Mouse (Mus musculus) kidney, postnatal 0 days (tissue): ENCODE data around the gene AC109138.7. TPM values are rescaled to one million over a fixed set of nuclear protein-coding genes. Genes with fewer than 3 reads are reported as not detected.
A peak's percentile ranks its signal among the peaks of the same experiment; 100 is the strongest.

Experiments used
- ATAC-seq: fragments of 200-750 bp; cut with Nextera tagmentation; replicated peaks from 2 replicates; pipeline ENCODE4 v1.8.0; 2017; ENCODE audit warnings: low read depth, moderate number of reproducible peaks, moderate TSS enrichment, moderate library complexity; ENCODE audit not compliant: low FRiP score
- DNase-seq: peaks from one replicate; pipeline ENCODE4 v3.0.0-alpha.2; 2016; ENCODE audit warnings: low spot score
- H3K27ac ChIP-seq: fragments of 300-500 bp; sonication (generic); 2 replicates; pipeline ENCODE4 v1.5.1; 2014; ENCODE audit warnings: mild to moderate bottlenecking
- H3K27me3 ChIP-seq: fragments of 300-500 bp; sonication (generic); 2 replicates; pipeline ENCODE4 v1.6.1; 2014; ENCODE audit warnings: low read length, mixed read lengths; ENCODE audit not compliant: insufficient read depth
- H3K36me3 ChIP-seq: fragments of 300-500 bp; sonication (generic); 2 replicates; pipeline ENCODE4 v1.6.1; 2014; ENCODE audit warnings: low read length, mixed read lengths; ENCODE audit not compliant: insufficient read depth
- H3K4me1 ChIP-seq: fragments of 300-500 bp; sonication (generic); replicated peaks from 2 replicates; pipeline ENCODE4 v1.6.1; 2014; ENCODE audit warnings: antibody characterized with exemption, low read length, mixed read lengths; ENCODE audit not compliant: insufficient read depth
- H3K4me2 ChIP-seq: fragments of 300-500 bp; sonication (generic); 2 replicates; pipeline ENCODE4 v1.6.1; 2014; ENCODE audit warnings: mild to moderate bottlenecking, low read length, moderate library complexity, mixed read lengths
- H3K4me3 ChIP-seq: fragments of 300-500 bp; sonication (generic); replicated peaks from 2 replicates; pipeline ENCODE4 v1.5.1; 2014; ENCODE audit warnings: low read depth, low read length
- H3K9ac ChIP-seq: fragments of 300-500 bp; sonication (generic); 2 replicates; pipeline ENCODE4 v1.6.1; 2014; ENCODE audit warnings: low read depth, low read length
- H3K9me3 ChIP-seq: fragments of 300-500 bp; sonication (generic); replicated peaks from 2 replicates; pipeline ENCODE4 v1.6.1; 2016; ENCODE audit warnings: low read length, inconsistent platforms, mixed read lengths
- CTCF ChIP-seq: IDR thresholded peaks from 2 replicates; pipeline ENCODE4 v1.5.1; 2016; ENCODE audit warnings: antibody characterized with exemption, low read depth, mild to moderate bottlenecking, moderate library complexity
- WGBS: fragments of 180-500 bp; shearing (Covaris S2); extraction: QIAGEN DNeasy Blood & Tissue Kit; methylation state at CpG from one replicate; pipeline ENCODE4 v1.1.7; 2014; 5-methylcytosine and 5-hydroxymethylcytosine counted together
- polyA plus RNA-seq: library from polyadenylated mRNA; unstranded; fragments of >200 nt; fragmentation: Nextera tagmentation; extraction: Ambion mirVana; gene quantifications from 2 replicates; pipeline ENCODE4 v1.2.1, GENCODE M21; 2015

The AC109138.7 gene
- polyA plus RNA-seq, 1 experiment from 2014 or later, result not detected

- WGBS, result 59% methylated on average over 3 of the region's 3 CpGs
- no peak for TF ChIP-seq CTCF
- Histone ChIP-seq H3K4me3 (no peak overlapping the region), H3K27me3 (no peaks in the 10 kb centered on the region), H3K36me3 (peaks cover 32% of the 10 kb centered on the region), H3K4me1 (peaks cover 19% of the 10 kb centered on the region), H3K4me2 (no peak overlapping the region), H3K27ac (no peak overlapping the region), H3K9ac (no peak overlapping the region), H3K9me3 (no peaks in the 10 kb centered on the region)
- DNase-seq (no peak), ATAC-seq (no peak)
Measured at GRCm38 (mm10) chr19:4197180-4197579, 17.0 kb upstream of the AC109138.7 start.

GRCm38 (mm10) chr19:4201291-4201909, 12.8 kb upstream of the AC109138.7 start, which contains the start of gene Rad9a:
TSS of gene Rad9a (minus strand) at chr19:4201662.
- under 1% methylated on average over 34 of the region's 34 CpGs for WGBS
- Histone ChIP-seq H3K4me2 (peak within 1 kb of the TSS; percentile 87), H3K4me1 (peaks cover 13% of the 10 kb centered on the region), H3K9me3 (no peaks in the 10 kb centered on the region), H3K36me3 (peaks cover 11% of the 10 kb centered on the region; the same call in 1 of the 2 replicates), H3K27ac (peak within 1 kb of the TSS; percentile 55), H3K4me3 (peak within 1 kb of the TSS; percentile 53), H3K27me3 (no peaks in the 10 kb centered on the region), H3K9ac (peak within 1 kb of the TSS; percentile 62)
- TF ChIP-seq CTCF, result no peak
- DNase-seq (peak; percentile 99), ATAC-seq (peak; percentile 82)

DNA sequence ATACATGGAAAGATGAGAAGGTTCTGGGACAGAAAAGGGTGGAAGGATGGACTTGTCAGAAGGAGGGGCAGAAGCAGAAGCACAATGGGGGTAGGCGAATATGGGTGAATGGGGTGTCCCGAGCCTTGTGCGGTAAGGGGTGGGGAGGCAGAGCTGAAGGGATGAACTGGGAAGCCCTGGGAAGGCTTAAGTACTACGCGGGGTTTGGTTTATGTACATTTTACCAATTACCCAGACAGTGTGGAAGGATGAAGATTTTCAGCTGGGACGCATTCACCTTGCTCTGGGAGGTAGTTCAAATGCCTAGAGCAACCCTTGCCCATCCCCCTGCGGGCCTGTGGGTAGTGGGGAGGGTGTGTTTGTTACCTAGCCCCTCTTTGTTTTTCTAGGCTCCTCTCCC, 12.0 kb upstream of the AC109138.7 start:
- 42% methylated on average over 7 of the region's 7 CpGs for WGBS
- Histone ChIP-seq H3K4me1 (peaks cover 9% of the 10 kb centered on the region), H3K27ac (no peak overlapping the region), H3K9me3 (no peaks in the 10 kb centered on the region), H3K36me3 (peaks cover 6% of the 10 kb centered on the region; the same call in 1 of the 2 replicates), H3K9ac (peak overlapping the region; percentile 62), H3K27me3 (no peaks in the 10 kb centered on the region), H3K4me3 (peak overlapping the region; percentile 53), H3K4me2 (peak overlapping the region; percentile 87)
- no peak for ATAC-seq
- no peak for DNase-seq
- TF ChIP-seq CTCF, result no peak

DNA sequence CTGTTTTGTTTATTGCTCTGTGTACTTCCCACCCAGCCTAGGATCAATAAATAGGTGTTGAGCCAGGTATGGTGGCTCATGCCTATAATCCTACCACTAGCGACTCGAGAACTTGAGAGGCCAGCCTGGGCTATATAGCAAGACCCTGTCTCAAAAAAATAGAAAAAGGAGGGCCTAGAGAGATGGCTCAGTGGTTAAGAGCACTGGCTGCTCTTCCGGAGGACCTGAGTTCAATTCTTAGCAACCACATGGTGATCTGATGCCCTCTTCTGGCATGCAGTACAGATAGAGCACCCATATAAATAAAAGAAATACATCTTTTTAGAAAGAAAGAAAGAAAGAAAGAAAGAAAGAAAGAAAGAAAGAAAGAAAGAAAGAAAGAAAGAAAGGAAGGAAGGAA, 11.0 kb upstream of the AC109138.7 start:
- H3K27ac ChIP-seq, result no peak overlapping the region
- no peaks in the 10 kb centered on the region for H3K27me3 ChIP-seq
- WGBS, result 60% methylated on average over 3 of the region's 3 CpGs
- DNase-seq (no peak), ATAC-seq (no peak)
- H3K9me3 ChIP-seq, result no peaks in the 10 kb centered on the region
- H3K4me1 ChIP-seq, result peaks cover 9% of the 10 kb centered on the region
- peak; percentile 32 for TF ChIP-seq CTCF
- peaks cover 6% of the 10 kb centered on the region; the same call in 1 of the 2 replicates for H3K36me3 ChIP-seq
- no peak overlapping the region for H3K9ac ChIP-seq
- no peak overlapping the region for H3K4me2 ChIP-seq
- no peak overlapping the region for H3K4me3 ChIP-seq

GRCm38 (mm10) chr19:4203604-4204326, 10.4 kb upstream of the AC109138.7 start:
- no peaks in the 10 kb centered on the region for H3K9me3 ChIP-seq
- no peak for TF ChIP-seq CTCF
- peaks cover 6% of the 10 kb centered on the region; the same call in 1 of the 2 replicates for H3K36me3 ChIP-seq
- DNase-seq (peak; percentile 11), ATAC-seq (no peak)
- peaks cover 9% of the 10 kb centered on the region for H3K4me1 ChIP-seq
- H3K27me3 ChIP-seq, result no peaks in the 10 kb centered on the region
- H3K4me3 ChIP-seq, result no peak overlapping the region
- H3K9ac ChIP-seq, result no peak overlapping the region
- WGBS, result 63% methylated on average over 13 of the region's 13 CpGs
- no peak overlapping the region for H3K4me2 ChIP-seq
- no peak overlapping the region for H3K27ac ChIP-seq

- Histone ChIP-seq H3K4me1 (peaks cover 9% of the 10 kb centered on the region), H3K4me2 (no peak overlapping the region), H3K36me3 (no peaks in the 10 kb centered on the region), H3K9ac (no peak overlapping the region), H3K4me3 (no peak overlapping the region), H3K9me3 (no peaks in the 10 kb centered on the region), H3K27ac (no peak overlapping the region), H3K27me3 (no peaks in the 10 kb centered on the region)
- 58% methylated on average over 4 of the region's 4 CpGs for WGBS
- DNase-seq (peak; percentile 12), ATAC-seq (no peak)
- peak; percentile 33; the same call in 1 of the 2 replicates for TF ChIP-seq CTCF
Measured at GRCm38 (mm10) chr19:4204889-4205288, 9.3 kb upstream of the AC109138.7 start.
